Mouse (Mus musculus): ENCODE measurements at regions not wholly inside any gene's neighbourhood (a gene's known extent, or its start where the extent isn't known, plus 50 kb on each side); places are given as distances from the start of the nearest gene placed in this dataset.

GRCm38 (mm10) chr11:20935063-20935370, 104.2 kb upstream of the Lgalsl start:
- TF ChIP-seq CTCF (IDR thresholded peaks at IDR 0.05; ENCODE audit: low read depth, low read length) (no peak), POLR2A (IDR thresholded peaks at IDR 0.05; ENCODE audit: borderline replicate concordance, low read depth, low read length) (no peak)
